Mouse (Mus musculus): Measurements from ENCODE around the gene Ccdc88a. TPM values are rescaled to one million over a fixed set of nuclear protein-coding genes. Genes with fewer than 3 reads are reported as not detected.
A peak's percentile ranks its signal among the peaks of the same experiment; 100 is the strongest.

Ccdc88a gene
- 10 to 100 TPM; 54.0 to 69.9 TPM for total RNA-seq (2021)

DNA sequence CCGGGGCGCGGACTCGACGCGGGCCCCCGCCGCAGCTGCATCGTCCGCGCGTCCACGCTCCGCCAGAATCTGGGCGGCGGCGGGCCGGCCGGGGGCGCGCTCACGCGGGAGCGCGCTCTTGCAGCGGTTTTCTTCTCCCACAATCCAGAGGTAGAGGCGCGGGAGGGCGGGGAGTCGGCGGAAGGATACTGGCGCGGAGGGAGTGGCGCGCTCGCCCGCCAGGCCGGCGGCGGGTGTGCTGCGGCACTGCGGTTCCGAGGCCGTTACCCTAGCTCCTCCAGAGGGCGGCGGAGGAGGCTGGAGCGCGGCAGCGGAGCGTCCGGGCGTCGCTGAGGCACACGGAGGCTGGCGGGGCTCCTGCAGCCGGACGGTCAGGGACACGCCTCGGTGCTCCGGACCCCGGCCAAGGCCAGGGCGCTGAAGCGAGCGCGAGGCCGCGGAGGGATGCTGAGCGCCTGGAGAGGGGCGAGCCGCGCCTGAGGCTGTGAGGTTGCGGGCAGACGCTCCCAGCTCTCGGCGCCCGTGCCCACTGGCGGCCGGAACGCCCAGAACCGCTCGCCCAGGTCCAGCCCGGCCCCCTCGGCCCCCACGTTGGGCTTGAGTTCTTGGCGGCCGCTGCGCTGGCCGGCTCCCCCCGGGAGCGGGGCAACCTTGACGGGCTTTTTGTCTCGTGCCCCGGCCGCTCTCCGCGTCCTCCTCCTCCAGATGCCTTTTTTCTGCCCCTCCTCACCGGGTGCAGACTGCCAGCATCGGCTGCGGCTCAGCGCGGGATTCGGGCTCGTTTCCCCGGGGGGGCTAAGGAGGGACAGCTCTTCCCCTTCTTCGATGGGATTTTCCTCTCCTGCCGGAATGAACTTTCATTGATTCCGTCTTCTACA, at the start of gene Ccdc88a:
Gene Ccdc88a (plus strand): TSS at position 263 of the 878 bp plus-strand sequence.
- peak; percentile 98 to 99 for DNase-seq (ENCODE audit: low spot score in 2 of 2)
- intact Hi-C loops (cut with DNase I) = loop anchor here (5.0 to 10.0 kb wide), 2 partner anchors 96 to 321 kb away; partner anchors contain the start of gene Rtn4

GRCm38 (mm10) chr11:29335505-29335904, 38.0 kb upstream of the Ccdc88a start:
- DNase-seq (ENCODE audit: low spot score in 2 of 2) = no peak
- intact Hi-C loops (cut with DNase I) = no loop called here

DNA sequence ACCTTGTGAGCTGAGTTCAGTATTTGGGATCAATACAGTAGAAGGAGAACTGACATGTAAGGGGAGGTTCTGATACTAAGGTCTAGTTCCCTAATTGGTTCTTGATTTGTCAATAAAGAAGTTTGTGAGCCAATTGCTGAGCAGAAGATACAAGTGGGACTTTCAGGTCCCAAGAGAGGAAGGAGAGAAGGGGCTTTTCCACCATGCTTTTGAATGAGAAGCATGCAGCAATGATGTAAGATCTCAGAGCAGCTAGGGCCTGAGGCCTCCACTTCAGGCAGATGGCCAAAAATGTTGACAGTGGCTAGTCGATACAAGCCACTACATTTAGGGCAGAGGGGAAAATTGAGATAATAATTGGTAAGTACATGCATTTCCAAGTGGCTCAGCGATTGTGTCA, 32.2 kb upstream of the Ccdc88a start:
- DNase-seq (ENCODE audit: low spot score in 2 of 2) = no peak
- intact Hi-C loops (cut with DNase I) = no loop called here

DNA sequence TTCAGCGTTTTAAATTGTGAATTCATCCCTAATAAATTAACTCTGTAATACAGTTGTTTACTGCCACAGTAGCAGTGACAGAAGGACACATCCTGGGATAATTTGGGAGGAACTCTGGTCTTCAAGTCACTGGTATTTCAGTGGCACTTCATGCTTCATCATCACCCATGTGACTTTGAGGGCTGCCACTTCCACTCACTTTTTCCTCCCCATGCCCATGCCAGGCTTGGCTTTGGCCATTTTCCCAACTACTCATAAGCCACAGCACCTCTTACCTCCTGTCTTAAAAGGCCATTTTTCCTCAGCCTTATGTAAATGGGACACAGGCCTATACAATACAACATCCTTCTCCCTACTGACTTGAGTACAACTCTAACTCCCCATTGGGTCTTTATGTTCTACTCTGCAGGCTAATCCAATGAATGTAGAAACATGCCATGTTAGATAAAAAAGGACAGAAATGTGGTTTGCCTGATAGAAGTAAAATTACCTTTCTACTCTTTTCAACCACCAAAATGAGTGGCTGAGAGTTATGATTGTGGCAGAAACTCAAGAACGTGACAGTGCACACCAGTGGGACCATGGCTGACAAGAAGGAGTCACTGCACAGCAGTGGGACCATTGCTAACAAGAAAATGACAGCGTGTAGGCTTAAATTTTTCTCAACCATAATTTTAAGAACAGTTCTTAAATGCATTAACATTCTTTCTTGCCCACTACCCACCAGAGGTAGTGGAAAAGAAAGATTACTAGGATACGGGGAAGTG, 28.4 kb upstream of the Ccdc88a start:
- no peak for DNase-seq (ENCODE audit: low spot score in 2 of 2)
- intact Hi-C loops (cut with DNase I) = no loop called here

- DNase-seq (ENCODE audit: low spot score in 2 of 2) = no peak
- intact Hi-C loops (cut with DNase I) = no loop called here
Measured at GRCm38 (mm10) chr11:29345673-29346286, 27.7 kb upstream of the Ccdc88a start.

DNA sequence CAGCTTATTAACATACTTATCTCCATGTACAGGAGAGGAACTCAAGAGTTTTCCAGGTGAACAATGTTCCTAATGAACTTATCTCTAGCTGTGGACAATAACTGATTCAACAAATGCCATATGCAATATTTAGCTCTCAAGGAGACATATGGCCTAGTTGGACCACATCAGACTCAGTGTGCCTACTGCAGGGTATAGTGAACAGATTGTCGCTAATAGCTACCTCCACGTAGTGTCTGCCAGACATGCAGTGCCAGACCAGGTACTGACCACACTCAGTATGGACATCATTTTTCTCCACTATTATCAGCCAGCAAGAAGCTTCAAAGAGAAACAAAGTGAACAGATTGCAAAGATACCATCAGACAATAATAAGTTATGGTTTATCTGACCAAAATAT, 22.6 kb upstream of the Ccdc88a start:
- no peak for DNase-seq (ENCODE audit: low spot score in 2 of 2)
- intact Hi-C loops (cut with DNase I) = no loop called here

DNA sequence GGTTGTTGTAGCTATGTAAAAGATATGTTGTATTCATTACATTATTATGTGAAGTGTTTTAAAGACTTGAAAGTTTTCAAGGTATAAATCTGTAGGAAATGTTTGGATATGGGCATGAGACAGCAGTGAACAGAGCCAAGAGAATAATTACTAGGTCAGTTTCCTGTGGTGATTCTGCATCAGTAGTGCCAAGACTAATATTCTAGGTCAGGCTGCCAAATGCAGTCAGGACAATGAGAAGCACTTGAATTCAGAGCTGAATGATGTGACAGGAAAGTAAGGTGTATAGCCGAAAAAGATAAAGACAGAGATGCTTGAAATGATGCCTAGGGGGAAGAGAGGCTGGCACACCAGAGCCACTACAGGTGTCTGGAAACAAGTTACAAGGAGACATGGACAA, 21.2 kb upstream of the Ccdc88a start:
- no peak for DNase-seq (ENCODE audit: low spot score in 2 of 2)
- intact Hi-C loops (cut with DNase I) = no loop called here

- intact Hi-C loops (cut with DNase I) = no loop called here
- no peak for DNase-seq (ENCODE audit: low spot score in 2 of 2)
Measured at GRCm38 (mm10) chr11:29368161-29368560, 5.3 kb upstream of the Ccdc88a start.

DNA sequence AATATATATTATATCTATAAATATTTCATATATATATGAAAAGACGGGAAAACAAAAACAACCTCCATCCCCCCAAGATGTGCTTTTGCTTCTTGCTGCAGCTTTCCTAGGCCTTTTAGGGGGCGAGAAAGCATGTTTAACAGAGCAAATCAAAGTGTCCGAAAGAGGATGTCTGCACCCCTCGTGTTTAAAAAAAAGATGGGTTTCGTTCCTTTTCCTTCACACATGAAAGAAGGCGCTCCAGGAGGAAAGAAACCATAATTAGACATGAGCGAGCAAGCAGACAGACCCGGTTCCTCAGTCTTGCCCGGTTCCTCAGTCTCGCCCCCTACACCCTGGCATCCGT, 435 bp upstream of the Ccdc88a start:
- intact Hi-C loops (cut with DNase I) = loop anchor here (5.0 to 10.0 kb wide), 2 partner anchors 96 to 322 kb away; partner anchors contain the start of gene Rtn4
- no peak for DNase-seq (ENCODE audit: low spot score in 2 of 2)

DNA sequence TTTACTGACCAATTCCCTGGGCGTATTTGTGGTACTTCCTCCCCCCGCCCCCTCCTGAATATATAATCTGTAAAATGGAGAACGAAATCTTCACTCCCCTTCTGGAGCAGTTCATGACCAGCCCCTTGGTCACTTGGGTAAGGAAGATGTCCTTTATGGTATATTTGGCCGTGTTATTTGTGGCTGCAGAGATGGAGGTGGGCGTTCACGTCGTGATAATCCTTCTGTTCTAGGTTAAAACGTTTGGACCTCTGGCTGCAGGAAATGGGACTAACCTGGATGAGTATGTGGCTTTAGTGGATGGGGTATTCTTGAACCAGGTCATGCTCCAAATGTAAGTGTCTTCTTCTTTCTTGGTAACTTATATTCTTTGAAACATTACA, 807 bp downstream of the Ccdc88a start:
- intact Hi-C loops (cut with DNase I) = loop anchor here (5.0 to 10.0 kb wide), 2 partner anchors 97 to 321 kb away; partner anchors contain the start of gene Rtn4
- DNase-seq (ENCODE audit: low spot score in 2 of 2) = peak in 1 of 2 experiments; percentile 26

DNA sequence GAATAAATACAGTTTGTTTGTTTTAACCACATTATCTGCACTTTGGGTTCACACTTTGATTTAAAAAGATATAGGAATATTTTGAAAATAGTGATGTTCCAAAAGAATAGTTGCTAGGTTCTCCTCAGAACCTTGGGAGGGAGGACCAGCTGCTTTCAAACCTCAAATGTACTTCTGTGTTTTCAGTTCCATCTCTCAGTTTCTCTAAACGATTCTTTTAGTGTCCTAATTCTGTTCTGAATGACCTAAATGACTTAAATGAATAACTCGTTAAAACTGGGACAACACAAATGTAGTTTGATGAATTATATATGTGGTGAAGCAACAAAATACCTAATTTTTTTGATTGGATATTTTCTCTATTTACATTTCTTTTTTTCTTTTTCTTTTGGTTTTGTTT, 3.2 kb downstream of the Ccdc88a start:
- no peak for DNase-seq (ENCODE audit: low spot score in 2 of 2)
- intact Hi-C loops (cut with DNase I) = loop anchor here (10.0 kb wide), 1 partner anchor 318 kb away; the partner anchor contains the start of gene Rtn4

DNA sequence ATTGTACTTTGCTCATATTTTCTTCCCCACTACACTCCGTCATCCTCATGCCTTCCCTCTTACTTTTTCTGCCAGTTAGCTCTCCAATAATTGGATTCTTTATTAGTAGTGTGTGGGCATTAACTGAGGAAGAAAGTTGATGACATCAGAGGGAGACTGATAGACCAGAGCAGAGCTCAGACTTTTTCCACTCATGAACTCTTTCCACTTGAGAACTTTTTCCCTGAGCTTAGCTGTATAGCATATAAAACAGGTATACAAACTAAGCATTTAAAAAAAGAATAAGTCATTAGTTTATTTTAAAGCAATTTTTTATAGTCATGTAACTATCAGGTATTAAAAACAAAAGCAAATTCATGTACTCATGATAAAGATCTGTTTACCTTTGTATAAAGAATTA, 5.3 kb downstream of the Ccdc88a start:
- DNase-seq (ENCODE audit: low spot score in 2 of 2) = no peak
- intact Hi-C loops (cut with DNase I) = loop anchor here (10.0 kb wide), 1 partner anchor 316 kb away; the partner anchor contains the start of gene Rtn4

DNA sequence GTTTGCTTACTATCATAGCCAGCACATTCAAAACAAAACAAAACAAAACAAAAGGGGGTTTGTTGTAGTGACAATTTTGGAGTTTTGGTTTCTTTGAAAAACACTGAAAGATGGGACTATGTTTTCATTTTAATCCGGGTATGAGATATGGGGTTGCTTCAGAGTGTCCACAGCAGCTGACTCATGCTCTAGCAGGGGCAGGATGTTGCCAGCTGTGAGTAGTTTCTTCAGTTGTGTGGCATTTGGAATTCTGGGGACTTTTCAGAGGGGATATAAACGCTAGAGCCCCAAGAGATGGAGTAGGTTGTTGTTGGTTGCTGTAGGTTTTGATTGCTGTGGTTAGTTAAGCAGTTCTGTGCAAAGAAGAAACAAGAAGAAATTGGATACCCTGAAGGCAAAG, 10.0 kb downstream of the Ccdc88a start:
- DNase-seq (ENCODE audit: low spot score in 2 of 2) = no peak
- intact Hi-C loops (cut with DNase I) = no loop called here

GRCm38 (mm10) chr11:29384001-29384400, 10.5 kb downstream of the Ccdc88a start:
- intact Hi-C loops (cut with DNase I) = no loop called here

DNA sequence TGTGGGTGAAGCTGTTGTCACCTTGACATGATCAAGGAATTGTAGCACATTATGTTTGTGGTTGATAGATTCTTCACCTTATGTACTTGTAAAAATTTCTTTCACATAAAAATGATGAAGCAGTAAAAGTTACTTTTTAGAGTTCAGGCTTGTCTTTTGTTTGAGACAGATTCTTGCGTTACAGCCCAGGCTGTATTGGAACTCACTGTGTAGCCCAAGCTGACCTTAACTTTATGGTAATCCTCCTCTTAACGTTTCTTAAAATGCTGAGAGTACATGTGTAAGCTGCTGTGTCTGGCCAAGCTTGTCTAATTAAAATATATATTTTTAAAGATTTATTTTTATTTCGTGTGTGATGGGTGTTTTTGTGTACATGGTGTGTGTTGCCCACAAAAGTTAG, 11.2 kb downstream of the Ccdc88a start:
- intact Hi-C loops (cut with DNase I) = no loop called here
- DNase-seq (ENCODE audit: low spot score in 2 of 2) = no peak

More at GRCm38 (mm10) chr11:29384001-29384400, 10.5 kb downstream of the Ccdc88a start:
- no peak for DNase-seq (ENCODE audit: low spot score in 2 of 2)

DNA sequence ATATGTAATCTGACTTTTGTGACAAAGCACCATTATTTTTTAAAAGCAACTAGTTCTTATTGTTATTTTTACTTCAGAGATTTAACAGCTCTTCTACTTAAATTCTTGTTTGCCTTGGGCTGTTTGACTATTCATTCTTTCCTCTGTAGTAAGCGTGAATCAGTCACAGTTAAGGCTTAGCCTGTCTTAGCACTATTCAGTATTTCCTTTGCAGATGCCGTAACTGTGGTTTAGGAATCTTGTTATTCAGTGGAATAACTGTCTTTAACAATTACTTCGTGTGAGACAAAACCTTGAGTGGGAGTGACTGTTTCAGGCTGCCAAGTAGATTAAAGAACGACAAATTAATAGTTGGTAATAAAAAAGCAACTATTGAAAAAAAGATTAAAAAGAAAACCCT, 16.5 kb downstream of the Ccdc88a start:
- DNase-seq (ENCODE audit: low spot score in 2 of 2) = no peak
- intact Hi-C loops (cut with DNase I) = no loop called here

- intact Hi-C loops (cut with DNase I) = no loop called here
- no peak for DNase-seq (ENCODE audit: low spot score in 2 of 2)
Measured at GRCm38 (mm10) chr11:29395135-29395746, 21.8 kb downstream of the Ccdc88a start.

DNA sequence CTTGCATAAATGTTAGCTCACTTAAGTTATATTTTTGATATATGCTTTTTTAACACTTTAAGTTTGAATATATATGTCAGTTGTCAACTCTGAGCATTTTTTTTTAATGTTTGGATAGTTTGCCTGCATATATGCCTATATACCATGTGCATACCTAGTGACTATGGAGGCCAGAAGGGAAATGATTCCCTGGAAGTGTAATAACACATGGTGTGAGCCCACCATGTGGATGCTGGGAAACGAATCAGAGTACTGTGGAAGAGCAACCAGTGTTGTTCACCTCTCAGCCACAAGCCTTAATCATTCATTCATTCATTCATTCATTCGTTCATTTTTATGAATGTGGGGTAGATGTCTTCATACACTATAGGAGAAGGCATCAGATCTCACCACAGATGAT, 26.9 kb downstream of the Ccdc88a start:
- intact Hi-C loops (cut with DNase I) = no loop called here
- DNase-seq (ENCODE audit: low spot score in 2 of 2) = no peak

GRCm38 (mm10) chr11:29406292-29406691, 32.8 kb downstream of the Ccdc88a start:
- DNase-seq (ENCODE audit: low spot score in 2 of 2) = no peak
- intact Hi-C loops (cut with DNase I) = no loop called here

- no peak for DNase-seq (ENCODE audit: low spot score in 2 of 2)
- intact Hi-C loops (cut with DNase I) = no loop called here
Measured at GRCm38 (mm10) chr11:29423496-29423895, 50.0 kb downstream of the Ccdc88a start.

Data from left cerebral cortex, postnatal 36 days (tissue).